Mouse (Mus musculus) liver, adult 2 months (tissue): ENCODE measurements around the gene Sumo2. TPM values are rescaled to one million over a fixed set of nuclear protein-coding genes. Genes with fewer than 3 reads are reported as not detected.
A peak's percentile ranks its signal among the peaks of the same experiment; 100 is the strongest.
"Not testable (repeated sequence)": the region's sequence is repeated elsewhere in the genome, so short reads cannot be mapped to it uniquely, and the experiment has no call there.

ENCODE experiments used
- DNase-seq: peaks from one replicate; pipeline ENCODE4 v3.0.0-alpha.2; 2011; ENCODE audit warnings: low read depth, low spot score; ENCODE audit errors: extremely low read depth
- H3K27ac ChIP-seq: fragments of 200-500 bp; replicated peaks from 2 replicates; pipeline ENCODE4 v1.5.1; 2012; ENCODE audit warnings: low read depth, mild to moderate bottlenecking, control low read depth, inconsistent platforms, low read length; ENCODE audit not compliant: insufficient read depth
- H3K27me3 ChIP-seq: fragments of 200-500 bp; 2 replicates; pipeline ENCODE4 v1.6.1; 2012; ENCODE audit warnings: mild to moderate bottlenecking, moderate library complexity, low read length, inconsistent platforms; ENCODE audit not compliant: control insufficient read depth, insufficient read depth
- H3K36me3 ChIP-seq: fragments of 200-500 bp; 2 replicates; pipeline ENCODE4 v1.6.1; 2012; ENCODE audit warnings: low read length, inconsistent platforms; ENCODE audit not compliant: control insufficient read depth, insufficient read depth
- H3K4me1 ChIP-seq: fragments of 200-500 bp; 2 replicates; pipeline ENCODE4 v1.6.1; 2011; ENCODE audit warnings: low read length; ENCODE audit not compliant: control insufficient read depth, insufficient read depth
- H3K4me3 ChIP-seq: fragments of 200-500 bp; 2 replicates; pipeline ENCODE4 v1.5.1; 2011; ENCODE audit warnings: low read depth, mild to moderate bottlenecking, control low read depth, low read length, moderate library complexity; ENCODE audit not compliant: insufficient read depth
- H3K79me2 ChIP-seq: fragments of 200-500 bp; 2 replicates; pipeline ENCODE4 v1.6.1; 2012; ENCODE audit warnings: inconsistent platforms, mild to moderate bottlenecking, low read length, moderate library complexity; ENCODE audit not compliant: control insufficient read depth, insufficient read depth
- H3K9ac ChIP-seq: fragments of 200-500 bp; 2 replicates; pipeline ENCODE4 v1.6.1; 2012; ENCODE audit warnings: low read depth, mild to moderate bottlenecking, control low read depth, inconsistent platforms, low read length
- CTCF ChIP-seq: fragments of 200-500 bp; IDR thresholded peaks from 2 replicates; pipeline ENCODE4 v1.5.1; 2011; ENCODE audit warnings: low read depth, low read length, control low read depth
- POLR2A ChIP-seq: fragments of 200-500 bp; IDR thresholded peaks from 2 replicates; pipeline ENCODE4 v1.6.1; 2011; ENCODE audit warnings: low read length, control low read depth; ENCODE audit not compliant: insufficient read depth; ENCODE audit errors: extremely low read depth
- WGBS: fragments of 180-500 bp; shearing (Covaris S2); methylation state at CpG from one replicate; pipeline ENCODE4 v1.1.7; 2018; 5-methylcytosine and 5-hydroxymethylcytosine counted together
- polyA plus RNA-seq: library from polyadenylated mRNA; depleted of rRNA; stranded (reverse); fragments of >200 nt; gene quantifications from 2 replicates; pipeline ENCODE4 v1.2.3, GENCODE M21; 2012
- total RNA-seq: library from RNA; depleted of rRNA; stranded (reverse); fragments of >200 nt; gene quantifications from 2 replicates; pipeline ENCODE4 v1.2.3, GENCODE M21; 2014

Sumo2 gene
- total and polyA plus RNA-seq, 2 experiments = 24.0 to 106 TPM

DNA sequence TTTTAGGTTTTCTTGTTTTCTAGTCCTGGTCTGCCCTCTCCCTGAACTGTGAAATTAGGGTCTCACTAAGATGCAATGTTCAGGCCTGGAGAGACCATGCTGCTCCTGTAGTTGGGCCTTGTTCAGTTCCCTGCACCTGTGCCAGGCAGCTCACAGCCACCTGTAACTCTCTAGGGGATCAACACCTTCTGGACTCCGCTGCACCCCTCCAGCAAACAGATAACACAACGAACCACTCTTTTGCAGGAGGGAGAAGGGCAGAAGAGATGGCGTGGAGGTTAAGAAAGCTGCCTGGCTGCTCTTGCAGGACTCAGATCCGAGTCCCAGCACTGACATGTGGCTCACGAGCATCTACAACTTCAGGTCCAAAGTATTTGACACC is 25.6 kb downstream of the Sumo2 start:
- 91% methylated on average over 5 of the region's 5 CpGs for WGBS
- H3K4me3 ChIP-seq = no peak overlapping the region
- no peaks in the 10 kb centered on the region for H3K36me3 ChIP-seq
- no peaks in the 10 kb centered on the region for H3K27me3 ChIP-seq
- DNase-seq = no peak
- no peak overlapping the region for H3K9ac ChIP-seq
- peaks cover 8% of the 10 kb centered on the region; the same call in 1 of the 2 replicates for H3K79me2 ChIP-seq
- H3K27ac ChIP-seq = no peak overlapping the region
- TF ChIP-seq POLR2A = no peak
- TF ChIP-seq CTCF = no peak
- H3K4me1 ChIP-seq = peaks cover 13% of the 10 kb centered on the region

DNA sequence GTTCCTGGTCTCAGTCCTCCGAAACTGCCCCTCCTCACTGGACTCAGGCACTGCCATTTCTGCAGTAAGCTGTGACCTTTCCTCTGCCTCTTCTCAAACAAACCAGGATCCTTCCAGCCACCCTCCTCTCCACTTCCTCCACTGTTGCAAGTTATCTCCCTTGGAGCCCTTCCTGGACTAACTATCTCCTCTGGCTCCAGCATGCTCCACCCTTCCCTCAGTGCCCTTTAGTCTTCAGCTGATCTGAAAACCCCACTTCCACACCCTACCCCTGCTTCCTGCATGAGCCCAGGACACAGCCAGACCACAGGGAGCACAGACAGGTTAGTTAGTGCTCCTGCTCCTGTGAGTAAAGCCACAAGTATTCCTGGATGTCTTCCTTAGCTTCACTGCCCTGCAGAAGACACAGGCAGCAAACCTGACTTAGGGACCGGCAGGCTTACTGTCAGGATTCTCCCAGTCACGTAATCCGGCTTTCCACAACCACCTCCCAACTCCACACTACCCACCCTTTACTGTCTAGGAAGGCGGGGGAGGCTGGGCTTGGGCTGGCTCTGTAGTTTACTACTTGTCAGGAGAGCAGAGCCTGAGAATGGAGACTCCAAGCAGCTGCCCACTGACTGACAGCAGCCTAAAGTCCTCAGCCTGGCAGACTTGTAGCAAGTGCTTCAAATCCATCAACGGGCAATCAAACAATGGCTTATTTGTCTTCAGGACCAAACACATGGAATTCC is 26.1 kb downstream of the Sumo2 start:
- Histone ChIP-seq H3K4me3 (no peak overlapping the region), H3K79me2 (peaks cover 8% of the 10 kb centered on the region; the same call in 1 of the 2 replicates), H3K36me3 (no peaks in the 10 kb centered on the region), H3K4me1 (peaks cover 13% of the 10 kb centered on the region), H3K27ac (peak overlapping the region; percentile 1), H3K27me3 (no peaks in the 10 kb centered on the region), H3K9ac (no peak overlapping the region)
- DNase-seq = peak; percentile 28
- WGBS = 70% methylated on average over 6 of the region's 6 CpGs
- no peak for TF ChIP-seq CTCF
- no peak for TF ChIP-seq POLR2A

- peaks cover 11% of the 10 kb centered on the region for H3K4me1 ChIP-seq
- H3K36me3 ChIP-seq = no peaks in the 10 kb centered on the region
- H3K27me3 ChIP-seq = no peaks in the 10 kb centered on the region
- TF ChIP-seq POLR2A (no peak), CTCF (no peak)
- H3K79me2 ChIP-seq = peaks cover 5% of the 10 kb centered on the region; the same call in 1 of the 2 replicates
- H3K9ac ChIP-seq = no peak overlapping the region
- H3K27ac ChIP-seq = no peak overlapping the region
- no peak overlapping the region for H3K4me3 ChIP-seq
- peak; percentile 24 for DNase-seq
- 37% methylated on average over 2 of the region's 2 CpGs for WGBS
Observed at GRCm38 (mm10) chr11:115508061-115508460, 28.0 kb downstream of the Sumo2 start.

GRCm38 (mm10) chr11:115506586-115506985 is 29.5 kb downstream of the Sumo2 start:
- Histone ChIP-seq H3K4me1 (peaks cover 11% of the 10 kb centered on the region), H3K27me3 (no peaks in the 10 kb centered on the region), H3K4me3 (no peak overlapping the region), H3K27ac (no peak overlapping the region), H3K36me3 (0 out of 2 replicates have a peak, but pooled peaks cover 3% of the 10 kb centered on the region), H3K79me2 (peaks cover 5% of the 10 kb centered on the region; the same call in 1 of the 2 replicates), H3K9ac (no peak overlapping the region)
- no peak for DNase-seq
- WGBS = 70% methylated on average over 3 of the region's 3 CpGs
- no peak for TF ChIP-seq POLR2A

DNA sequence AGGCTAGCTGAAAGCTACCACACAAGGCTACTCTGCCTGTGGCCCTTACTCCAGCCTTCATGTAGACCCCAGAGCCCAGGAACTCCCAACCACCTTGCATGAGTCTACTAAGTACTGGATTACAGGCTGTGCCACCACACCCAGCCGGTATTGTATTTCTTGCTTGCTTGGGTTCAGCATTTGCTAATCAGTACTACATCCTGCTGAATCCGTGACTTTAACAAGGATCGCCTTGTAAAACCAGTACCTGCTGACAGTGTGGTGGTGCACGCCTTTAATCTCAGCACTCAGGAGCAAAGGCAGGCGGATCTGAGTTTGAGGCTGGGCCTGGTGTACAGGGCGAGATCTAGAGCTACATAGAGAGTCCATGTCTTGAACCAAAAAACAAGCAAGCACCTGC is 33.4 kb downstream of the Sumo2 start:
- Histone ChIP-seq H3K79me2 (peaks cover 5% of the 10 kb centered on the region; the same call in 1 of the 2 replicates), H3K4me1 (no peaks in the 10 kb centered on the region), H3K27me3 (no peaks in the 10 kb centered on the region), H3K36me3 (peaks cover 3% of the 10 kb centered on the region; the same call in 1 of the 2 replicates), H3K9ac (no peak overlapping the region), H3K27ac (no peak overlapping the region), H3K4me3 (no peak overlapping the region)
- no peak for DNase-seq
- TF ChIP-seq POLR2A (no peak), CTCF (no peak)
- 84% methylated on average over 6 of the region's 6 CpGs for WGBS

- H3K9ac ChIP-seq, H3K79me2 ChIP-seq, H3K4me1 ChIP-seq, DNase-seq, H3K27ac ChIP-seq, H3K36me3 ChIP-seq, H3K27me3 ChIP-seq, H3K4me3 ChIP-seq: not testable (repeated sequence)
- WGBS = 89% methylated on average over 9 of the region's 9 CpGs
Observed at GRCm38 (mm10) chr11:115496559-115496958, 39.5 kb downstream of the Sumo2 start.
